Mouse (Mus musculus): Measurements from ENCODE around the gene Nckap5.

Gene Nckap5

DNA sequence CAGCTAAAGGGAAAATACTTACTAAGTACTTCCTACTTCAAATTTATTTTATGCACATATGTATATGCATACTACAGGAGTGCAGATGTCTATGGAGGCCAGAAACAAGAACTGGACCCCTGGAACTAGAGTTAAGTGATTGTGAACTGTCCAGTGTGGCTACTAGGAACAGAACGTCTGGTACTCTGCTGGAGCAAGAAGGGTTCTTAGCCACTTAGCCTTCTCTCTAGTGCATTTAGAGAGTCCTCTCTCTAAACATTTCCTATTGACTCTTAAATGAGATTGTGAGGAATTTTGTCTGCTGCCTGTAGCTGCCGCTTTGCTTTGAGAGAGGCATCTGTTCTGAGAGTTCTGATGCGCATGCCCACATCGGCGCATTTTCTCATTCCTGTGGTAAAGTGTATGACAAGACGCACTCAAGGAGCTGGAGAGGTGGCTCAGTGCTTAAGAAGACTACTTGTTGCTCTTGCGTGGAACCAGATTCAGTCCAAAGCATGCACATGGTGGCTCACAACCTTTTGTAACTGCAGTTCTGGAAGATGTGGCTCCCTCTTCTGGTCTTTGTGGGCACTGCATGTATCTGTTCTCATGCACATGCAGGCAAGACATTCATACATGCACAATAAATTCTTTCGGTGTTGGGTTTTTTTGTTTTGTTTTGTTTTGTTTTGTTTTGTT is 261.9 kb downstream of the Nckap5 start:
- in situ Hi-C loops (cut with MboI, MseI) = no loop called here

DNA sequence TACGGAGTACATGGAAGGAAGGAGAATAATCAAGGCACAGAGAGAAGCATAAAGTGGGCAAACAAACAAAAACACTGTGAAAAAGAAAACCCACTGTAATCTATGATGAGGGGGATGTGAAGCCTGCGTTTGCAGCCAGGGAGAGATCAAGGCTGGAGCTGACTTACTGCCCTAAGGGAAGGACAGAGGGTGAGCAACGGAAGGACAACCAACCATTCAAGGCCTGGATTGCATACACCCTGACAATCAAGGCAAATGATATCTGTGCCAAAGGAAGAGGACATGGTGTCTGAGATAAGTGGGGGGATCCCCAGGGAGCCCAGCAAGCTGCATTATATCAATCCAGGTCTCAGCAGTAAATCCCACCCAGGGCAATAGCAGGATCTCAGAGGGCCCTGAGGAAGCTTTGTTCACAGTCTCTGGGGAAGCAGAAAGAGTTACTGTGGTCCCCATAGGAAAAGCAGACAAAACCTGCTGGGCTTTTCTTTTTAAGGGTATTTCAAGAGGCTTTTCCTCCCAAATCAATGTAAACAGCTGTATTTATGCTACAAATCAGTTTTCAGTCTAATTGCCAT is 265.4 kb downstream of the Nckap5 start:
- in situ Hi-C loops (cut with MboI, MseI) = no loop called here

DNA sequence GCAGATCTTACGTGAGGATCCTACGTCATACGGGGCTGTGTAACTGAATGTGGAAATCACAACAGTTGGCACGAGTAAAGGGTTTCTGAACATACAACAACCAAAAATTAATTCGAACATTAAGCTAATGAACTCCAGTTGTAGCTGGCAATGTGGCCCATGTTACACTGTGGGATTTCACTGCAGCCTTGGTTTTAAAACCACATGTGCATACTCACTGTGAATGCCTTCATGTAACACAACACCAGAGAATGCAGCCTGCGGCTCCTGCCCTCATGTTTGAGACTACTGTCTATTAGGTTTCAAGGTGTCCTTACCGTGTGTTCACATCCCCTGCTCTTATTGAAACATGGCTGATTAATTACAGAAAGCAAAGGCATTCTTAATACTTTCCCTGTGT is 269.7 kb downstream of the Nckap5 start:
- in situ Hi-C loops (cut with MboI, MseI) = no loop called here

DNA sequence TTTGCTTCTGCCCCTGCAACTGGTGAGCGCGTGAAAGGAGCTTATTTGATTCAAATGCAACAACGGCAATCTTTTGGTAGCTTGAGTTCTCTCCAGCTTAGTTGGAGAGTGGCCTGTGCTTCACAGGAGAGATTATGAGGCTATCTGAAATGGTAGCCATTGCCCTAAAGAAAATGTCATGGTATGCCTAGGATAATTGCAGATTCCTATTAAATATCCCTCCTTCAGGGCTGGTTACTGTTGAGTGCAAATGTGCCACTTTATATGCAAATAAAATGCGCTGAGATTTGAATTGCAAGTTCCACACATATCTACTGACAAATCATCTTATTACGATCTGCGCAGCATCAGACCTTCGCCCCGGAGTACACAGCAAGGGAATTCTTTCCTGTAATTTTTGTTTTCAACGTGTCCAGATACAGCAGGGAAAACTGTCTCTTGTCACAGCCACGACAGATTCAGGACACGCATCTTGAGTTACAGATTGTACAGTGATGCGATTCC is 272.8 kb downstream of the Nckap5 start:
- in situ Hi-C loops (cut with MboI, MseI) = no loop called here

DNA sequence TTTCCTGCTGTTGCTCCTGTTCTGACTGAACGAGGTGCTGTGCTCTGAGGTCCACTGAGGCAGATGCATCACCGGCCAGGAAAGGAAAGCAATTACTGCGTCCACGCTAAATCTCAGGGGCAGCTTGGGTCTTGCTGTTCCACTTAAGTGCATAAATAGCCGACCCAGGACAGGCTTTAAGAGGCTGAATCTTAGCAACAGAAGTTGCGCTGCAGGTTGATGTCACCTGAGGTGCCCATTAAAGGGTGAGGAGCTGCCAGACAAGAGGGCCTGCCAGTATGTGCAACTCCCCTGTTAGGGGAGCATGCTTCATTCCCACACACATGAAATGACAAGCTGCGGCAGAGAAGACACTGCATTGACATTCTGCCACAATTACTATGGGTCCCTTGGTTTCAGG is 282.6 kb downstream of the Nckap5 start:
- in situ Hi-C loops (cut with MboI, MseI) = no loop called here

DNA sequence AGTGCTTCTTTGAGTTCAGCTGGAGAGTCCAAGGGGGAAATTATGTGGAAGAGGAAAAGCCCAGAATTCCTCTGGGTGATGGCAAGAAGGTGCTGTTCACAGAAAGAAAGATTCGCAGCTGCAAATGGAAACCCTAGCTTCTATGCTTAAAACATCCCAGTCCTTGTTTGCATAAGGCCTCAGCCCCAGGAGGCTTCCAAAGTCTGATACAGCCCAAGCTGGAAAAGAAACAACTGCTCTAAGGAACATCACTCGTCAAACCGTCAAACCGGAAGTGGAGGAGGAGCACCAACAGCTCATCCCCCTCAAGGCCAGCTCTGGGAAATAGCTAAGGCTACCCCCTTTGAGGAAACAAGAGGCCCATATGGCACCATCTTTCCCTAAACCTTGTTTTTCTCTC is 286.1 kb downstream of the Nckap5 start:
- in situ Hi-C loops (cut with MboI, MseI) = no loop called here

DNA sequence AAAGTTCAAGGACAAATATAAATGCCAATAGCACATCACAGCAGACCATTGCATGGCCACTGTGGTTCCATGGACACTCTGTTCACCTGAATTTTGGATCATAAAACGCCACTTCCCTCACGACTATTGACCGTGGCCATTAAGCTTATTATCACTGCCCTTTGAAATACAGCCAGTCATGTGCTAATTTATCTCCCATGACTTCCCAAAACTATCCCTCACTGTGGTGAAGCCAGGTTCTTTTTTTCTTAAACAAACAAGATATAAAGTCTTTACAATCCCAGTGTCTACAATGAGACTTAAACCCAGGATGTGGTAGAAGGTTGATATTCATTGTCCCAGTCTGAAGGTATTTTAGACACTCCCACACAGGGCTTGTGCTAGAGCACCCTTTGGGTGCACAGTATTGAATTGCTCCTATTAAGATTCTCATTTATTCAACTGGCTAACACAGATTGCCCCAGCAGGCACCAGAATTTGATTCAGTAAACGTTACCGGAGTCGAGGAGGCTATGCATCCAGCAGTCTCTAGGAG is 293.3 kb downstream of the Nckap5 start:
- in situ Hi-C loops (cut with MboI, MseI) = no loop called here

DNA sequence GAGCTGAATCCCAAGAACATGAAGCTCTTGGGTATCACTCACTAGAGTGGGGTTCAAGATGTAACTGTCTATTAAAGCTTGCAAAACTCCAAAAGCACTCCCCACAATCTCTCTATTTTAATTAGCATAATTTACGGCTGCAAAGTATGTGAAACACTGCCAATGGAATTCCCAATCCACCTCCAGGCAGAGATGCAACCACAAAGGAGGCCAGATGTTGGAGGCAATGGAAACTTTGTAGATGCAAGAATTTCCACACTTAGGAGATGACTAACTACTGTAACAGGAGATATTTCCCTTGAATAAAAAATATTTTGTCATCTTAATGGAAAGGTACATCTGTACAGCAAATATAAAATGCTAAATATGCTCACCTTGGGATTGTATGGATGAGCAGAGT is 295.1 kb downstream of the Nckap5 start:
- in situ Hi-C loops (cut with MboI, MseI) = no loop called here

DNA sequence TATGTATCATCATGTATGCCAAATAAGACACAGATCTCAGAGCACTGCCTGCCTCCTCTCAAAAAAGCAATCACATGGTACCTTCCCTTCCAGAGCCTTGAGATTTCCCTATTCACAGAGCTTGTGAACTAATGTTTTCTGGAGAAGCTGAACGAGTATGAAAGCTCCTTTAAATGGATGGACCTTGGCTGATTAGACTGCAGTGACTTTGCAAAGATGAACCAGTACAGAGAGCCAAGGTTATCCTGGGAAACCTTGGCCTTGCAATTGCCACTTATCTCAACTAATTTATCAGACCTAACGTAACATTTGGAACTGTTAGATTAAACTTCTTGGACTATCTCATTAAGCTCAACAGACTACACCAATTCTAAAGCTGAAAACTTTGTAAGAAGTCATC is 296.6 kb downstream of the Nckap5 start:
- in situ Hi-C loops (cut with MboI, MseI) = no loop called here

DNA sequence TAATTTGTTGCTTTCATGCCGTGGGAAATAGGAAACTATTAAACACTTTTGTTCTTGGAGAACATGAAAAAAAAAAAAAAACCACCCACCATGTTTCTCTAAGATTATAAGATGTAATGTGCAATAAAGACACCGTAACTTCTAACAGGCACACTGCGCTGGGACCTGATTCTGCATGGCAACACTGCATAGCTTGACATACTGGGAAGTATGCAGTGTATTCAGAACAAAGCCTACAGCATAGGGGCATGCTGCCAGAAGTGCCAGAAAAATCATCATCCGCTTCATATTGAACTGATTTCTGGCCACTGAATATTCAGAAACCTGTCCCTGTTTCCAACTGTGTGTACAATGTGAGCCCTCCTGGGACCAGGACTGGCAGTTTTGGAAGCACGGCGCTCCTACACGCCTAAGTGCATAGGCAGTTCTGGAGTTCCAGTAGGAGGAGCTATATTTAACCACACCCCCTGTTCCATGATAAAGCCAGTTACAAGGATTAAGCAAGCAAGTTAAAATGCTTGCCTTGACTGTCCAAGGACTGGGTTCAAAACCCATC is 302.5 kb downstream of the Nckap5 start:
- in situ Hi-C loops (cut with MboI, MseI) = no loop called here

DNA sequence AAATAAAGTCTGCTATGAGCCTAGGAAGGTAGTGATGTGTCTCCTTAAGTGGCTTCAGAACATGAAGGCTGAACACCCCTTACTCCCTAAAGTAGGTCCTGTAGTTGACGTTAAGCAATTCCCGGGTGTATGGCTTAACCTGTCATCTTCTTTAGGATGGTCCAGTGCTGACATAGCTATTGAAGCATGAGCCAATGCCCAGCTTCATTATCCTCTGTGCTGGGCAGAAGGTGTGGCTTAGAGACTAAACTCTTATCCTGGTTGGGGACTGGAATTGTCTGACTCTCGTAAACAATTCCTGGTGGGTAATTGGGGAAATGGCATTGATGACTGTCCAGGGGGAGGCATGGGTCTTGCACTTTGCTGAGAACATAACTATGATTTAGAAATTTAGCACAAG is 312.5 kb downstream of the Nckap5 start:
- in situ Hi-C loops (cut with MboI, MseI) = no loop called here

DNA sequence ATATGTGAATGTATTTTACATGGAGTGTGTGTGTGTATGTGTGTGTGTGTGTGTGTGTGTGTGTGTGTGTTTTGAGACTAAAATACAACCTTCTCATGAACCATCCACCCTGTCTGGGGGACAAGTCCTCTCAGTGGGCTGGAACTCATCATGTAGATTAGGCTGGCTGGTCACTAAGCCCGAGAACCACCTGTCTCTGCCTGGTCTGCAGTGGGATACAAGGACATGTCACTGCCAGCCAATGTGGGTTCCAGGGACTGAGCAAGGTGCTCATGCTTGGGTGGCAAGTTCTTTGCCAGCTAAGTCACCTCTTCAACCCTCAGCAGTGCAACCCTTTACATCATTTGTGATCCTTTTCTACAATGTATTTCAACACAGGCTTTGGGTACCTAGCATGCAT is 313.2 kb downstream of the Nckap5 start:
- in situ Hi-C loops (cut with MboI, MseI) = no loop called here

DNA sequence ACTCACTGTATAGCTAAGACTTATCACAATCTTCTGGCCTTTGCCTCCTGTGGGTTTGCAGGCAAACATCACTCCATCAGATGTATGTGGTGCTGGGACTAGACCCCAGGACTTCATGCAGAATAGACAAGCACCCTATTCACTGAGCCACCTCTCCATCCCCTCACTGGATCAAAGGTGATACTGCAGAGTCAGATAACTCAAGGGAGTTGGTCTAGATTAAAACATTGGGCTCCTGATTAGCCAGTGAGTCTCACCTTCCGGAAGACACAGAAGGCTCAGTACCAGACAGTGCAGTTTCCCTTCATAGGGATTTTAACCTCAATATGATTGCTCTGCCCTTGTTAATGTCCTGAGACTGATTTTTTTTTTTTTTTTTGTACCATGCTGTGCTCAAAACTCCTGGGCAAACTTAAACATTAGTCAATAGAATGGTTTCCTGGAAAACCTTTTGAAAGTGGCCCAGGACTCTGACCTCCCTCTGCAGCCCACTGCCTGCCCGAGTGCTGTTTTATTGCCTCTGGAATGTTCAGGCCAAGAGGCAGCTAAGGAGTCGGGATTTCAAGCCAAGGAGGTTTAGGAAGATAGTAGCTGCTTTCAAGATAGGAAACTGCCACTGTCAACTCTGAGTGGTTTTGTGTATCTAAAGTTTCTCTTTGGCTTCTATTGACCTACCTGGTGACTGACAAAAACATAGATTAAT is 315.4 kb downstream of the Nckap5 start:
- in situ Hi-C loops (cut with MboI, MseI) = no loop called here

DNA sequence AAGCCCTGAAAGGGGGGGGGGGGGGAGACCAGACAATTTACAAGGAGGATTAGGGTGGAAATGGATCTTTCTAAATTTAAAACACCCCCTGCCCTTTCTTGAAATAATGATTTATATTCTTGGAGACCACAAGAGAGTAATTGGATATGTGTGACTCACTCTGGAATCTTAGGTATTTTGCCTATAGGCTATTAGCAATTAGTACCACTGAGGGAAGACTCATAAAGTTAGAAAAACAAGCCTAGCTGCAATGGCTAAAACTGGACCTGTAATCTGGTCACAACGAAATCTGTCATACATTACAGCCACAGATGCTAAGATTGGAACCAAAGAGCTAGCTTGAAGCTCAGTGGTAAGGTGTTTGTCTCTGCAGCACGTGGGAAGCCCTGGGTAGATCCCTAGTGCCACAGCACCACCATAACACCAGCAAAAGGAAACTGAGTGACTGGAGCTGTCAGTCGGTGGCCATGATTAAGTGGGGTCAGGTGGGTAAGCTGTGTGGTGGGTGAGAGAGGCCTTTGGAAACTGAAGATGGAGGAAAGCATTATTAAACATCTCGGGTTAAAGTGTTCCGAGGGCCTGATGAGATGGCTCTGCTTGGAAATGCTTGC is 318.7 kb downstream of the Nckap5 start:
- in situ Hi-C loops (cut with MboI, MseI) = no loop called here

DNA sequence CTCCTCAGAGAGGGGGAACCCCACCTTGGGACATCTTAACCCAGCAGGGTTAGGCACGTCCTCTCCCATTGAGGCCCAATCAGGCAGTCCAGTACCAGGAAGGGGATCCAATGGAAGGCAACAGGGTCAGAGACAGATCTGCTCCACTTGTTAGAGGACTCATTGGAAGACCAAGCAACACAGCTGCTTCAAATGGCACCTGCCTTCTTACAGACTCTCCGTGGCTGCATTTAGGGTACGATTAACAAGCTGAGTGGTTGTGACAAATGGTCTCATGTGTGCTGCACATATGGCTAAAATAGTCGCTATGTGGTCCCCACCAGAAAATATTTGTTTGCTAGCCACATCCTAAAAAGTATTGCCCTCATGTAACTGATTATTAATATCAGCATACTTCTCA is 325.9 kb downstream of the Nckap5 start:
- in situ Hi-C loops (cut with MboI, MseI) = no loop called here

DNA sequence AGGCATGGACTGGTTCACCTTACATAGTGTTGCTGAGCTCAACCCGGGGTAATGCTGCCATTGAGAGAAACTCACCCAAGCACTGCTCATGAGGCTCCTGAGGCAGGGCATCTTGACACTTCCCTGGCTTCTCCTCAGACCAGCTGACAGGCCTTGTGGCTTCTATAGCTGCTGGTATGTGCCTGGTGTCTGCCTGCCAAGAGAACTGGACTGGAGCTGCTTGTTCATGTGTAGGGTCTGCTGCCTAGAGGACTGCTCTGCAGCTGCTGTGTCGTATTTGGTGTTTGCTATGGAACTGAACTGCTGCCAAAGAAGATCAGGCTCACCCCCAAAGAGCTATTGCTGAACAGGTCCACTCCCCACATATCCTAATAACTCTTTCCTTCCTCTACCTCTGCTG is 327.9 kb downstream of the Nckap5 start:
- in situ Hi-C loops (cut with MboI, MseI) = no loop called here

DNA sequence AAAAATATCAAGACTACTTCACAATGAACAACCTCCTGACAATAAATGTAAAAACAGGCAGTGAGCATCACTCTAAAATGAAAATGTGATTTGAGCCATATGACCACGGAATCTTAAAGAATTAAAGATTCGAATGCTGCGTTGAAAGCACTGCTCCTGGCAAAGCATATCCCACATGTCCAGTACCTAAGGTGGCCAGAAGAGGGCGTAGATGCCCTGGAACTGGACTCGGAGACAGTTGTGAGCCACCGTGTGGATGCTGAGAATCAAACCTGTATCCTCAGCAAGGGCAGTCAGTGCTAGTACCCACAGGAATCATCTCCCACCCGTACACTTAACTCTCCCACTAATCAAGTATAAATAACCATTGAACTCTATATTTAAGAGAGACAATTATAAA is 333.9 kb downstream of the Nckap5 start:
- in situ Hi-C loops (cut with MboI, MseI) = no loop called here

DNA sequence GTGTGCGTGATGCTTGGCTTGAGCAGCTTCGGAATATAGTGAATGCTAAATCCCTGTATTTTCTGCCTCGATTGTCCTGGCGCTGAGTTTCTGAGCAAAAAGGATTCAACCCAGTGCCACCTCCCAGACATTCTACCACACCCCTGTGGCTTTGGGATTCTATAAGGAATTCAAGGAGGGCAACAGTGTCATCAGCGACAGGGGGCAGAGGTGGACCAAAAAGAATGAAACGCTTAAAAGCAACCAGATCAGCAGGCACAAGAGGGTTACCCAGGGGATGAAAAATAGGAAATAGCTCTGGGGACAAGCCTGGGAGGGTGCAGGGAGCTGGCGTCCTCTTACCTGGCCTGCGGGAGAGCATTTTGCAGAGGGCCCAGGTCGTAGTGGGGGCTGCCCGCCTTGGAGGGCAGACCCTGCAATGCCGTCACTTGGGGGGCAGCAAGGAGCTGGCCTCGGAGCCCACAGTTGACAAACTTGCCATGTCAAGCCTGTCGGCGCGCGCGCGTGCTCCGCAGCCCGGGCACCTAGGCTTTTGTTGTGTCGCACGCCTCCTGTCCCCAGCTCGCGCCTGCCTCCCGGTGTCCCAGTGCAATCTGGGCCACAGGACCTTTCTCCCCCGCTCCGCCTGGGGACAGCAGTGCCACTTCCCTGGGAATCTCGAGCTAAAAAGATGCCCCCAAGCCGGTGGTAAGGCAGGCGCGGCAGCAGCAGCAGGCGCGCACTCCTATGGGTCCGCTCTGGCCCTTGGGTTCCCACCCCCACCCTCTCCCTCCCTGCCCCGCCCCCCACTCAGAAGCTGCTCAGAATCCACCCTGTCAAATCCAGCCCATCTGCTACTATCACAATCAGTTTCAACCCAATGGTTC is 338.2 kb downstream of the Nckap5 start:
- in situ Hi-C loops (cut with MboI, MseI) = no loop called here

DNA sequence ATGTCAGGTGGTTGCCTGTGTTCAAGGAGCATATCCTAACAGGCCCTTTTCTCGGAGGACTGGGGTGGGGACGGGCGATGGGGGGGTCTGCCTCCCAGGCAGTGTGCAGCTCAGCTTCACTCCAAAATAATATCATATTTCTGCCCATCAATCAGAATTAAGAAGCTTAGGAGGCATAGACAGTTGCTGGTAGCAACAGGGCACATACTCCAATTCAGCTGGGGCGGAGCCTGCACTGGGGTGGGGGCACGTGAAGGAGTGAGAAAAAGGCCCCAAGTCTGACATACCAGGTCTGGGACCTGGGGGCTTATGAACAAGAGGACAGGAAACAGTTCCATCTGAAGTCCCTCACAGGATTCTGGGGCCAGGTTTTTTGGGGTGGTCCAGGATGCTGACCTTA is 339.2 kb downstream of the Nckap5 start:
- in situ Hi-C loops (cut with MboI, MseI) = no loop called here

DNA sequence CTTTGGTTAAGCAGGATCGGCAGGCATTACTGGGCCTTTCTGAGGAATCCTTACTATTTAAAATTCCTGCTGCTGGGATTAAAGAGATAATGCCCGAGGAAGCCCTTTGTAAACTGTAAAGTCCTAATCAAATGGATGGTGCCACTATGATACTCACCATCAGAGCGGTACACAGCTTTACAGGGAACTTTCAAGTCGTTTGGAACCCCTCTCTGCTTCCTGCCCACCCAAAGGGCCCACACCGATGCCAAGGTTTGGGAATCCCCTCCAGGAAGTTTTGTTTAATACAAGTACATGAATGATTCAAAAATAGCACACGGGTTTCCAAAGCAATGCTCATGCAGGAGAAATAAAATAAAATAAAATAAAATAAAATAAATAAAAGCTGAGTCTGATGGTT is 340.3 kb downstream of the Nckap5 start:
- in situ Hi-C loops (cut with MboI, MseI) = no loop called here

DNA sequence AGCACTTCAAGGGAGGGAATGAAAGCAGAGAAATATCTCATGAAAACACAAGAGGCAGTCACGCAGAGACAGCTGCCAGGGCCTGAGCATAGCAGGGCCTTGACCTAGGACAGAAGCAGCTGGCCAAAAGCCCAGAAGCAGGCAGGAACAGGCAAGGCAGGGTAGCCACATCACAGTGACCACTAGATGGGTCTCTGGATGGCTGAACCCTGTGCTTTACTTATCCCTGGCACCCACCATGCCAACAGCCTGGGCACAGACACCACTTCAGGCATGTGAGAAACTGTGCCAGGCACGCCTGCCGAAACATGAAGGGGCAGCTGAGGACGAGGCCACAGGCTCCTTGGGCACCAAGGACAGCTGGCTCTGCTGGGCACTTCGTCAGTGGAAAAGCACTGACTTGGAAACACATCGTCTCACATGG is 345.9 kb downstream of the Nckap5 start:
- in situ Hi-C loops (cut with MboI, MseI) = no loop called here
